Mouse (Mus musculus): ENCODE data around the gene D5Ertd579e. TPM values are rescaled to one million over a fixed set of nuclear protein-coding genes. Genes with fewer than 3 reads are reported as not detected.
A peak's percentile ranks its signal among the peaks of the same experiment; 100 is the strongest.

The D5Ertd579e gene
- 23.7 and 25.5 TPM in 2 replicates for polyA plus RNA-seq (2014; fragmentation: Nextera tagmentation; extraction: Ambion mirVana)

DNA sequence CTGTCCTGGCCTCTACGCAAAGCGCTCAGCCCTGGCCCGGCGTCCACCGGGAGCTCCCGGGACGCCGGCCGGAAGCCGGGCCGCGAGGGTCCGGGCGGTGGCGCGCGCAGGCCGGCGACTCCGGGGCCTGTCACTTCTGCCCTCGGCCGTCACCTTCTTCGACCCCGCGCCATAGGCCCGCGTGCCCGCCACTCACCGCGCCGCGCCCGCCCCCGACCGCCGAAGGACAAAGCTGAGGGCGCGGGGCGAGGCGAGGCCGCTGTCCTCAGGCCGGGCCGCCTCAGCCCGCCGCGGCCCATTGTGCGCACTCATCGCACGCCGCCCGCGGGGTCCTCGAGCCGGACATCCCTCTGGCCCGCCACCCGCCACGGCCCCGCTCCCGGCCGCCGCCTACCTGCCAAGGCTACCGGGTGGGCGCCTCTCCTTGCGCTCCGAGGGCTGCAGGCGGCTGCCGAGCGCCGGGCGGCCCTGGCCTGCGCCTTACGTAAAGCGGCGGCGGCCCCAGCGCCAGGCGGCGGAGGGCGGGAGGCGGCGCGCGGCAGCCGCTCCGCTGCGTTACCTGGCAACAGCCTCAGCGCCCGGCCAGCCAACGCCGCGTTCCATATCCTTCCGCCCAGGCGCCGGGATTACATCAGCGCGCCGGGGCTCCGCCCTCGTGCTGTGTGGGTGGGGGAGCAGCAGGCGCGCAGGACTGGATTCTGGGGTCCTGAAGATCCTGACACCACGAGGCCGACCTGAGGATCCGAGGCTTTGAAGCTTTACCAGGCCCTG, at the start of gene D5Ertd579e:
Gene D5Ertd579e, minus strand, starts transcription at position 564 of the 771 bp plus-strand sequence.
- under 1% methylated on average over 85 of the region's 104 CpGs for WGBS
- ATAC-seq (ENCODE audit: insufficient read depth) = peak; percentile 95
- peak within 1 kb of the TSS; percentile 84 for H3K9ac ChIP-seq

DNA sequence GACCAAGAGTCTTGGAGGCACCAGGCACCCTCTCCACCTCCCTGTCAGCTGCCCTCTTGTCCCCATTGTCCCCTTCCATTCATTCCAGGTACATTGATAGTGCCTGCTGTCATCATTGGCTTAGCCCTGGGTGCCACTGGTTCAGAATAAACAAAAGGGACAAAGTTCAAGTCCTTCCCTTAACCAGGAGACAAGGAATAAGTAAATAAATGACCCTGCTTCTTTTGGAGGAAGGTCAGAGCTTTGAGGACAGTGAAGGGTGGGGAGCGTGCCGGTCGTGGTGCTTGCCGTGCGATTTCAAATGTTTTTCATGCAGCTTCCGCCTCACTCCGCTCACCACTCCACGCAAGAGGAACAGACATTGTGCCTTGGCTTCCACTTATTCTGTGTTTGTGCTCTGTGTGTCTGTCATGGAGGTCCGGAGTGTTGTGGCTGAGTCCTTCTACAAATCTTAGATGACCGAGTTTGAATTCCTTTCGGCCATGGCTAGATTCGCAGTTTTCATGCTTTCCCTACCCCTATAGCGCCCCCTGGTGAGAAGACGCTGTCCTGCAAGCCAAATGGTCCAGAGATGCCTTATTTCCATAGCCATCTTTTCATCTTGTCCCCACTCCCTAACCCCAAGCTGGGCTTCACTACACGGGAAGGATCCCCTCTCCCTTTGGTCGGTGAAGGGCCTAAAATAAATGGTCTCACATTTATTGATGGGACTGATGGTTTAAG, 46.5 kb upstream of the D5Ertd579e start:
- H3K27ac ChIP-seq (ENCODE audit: low read depth) = no peak overlapping the region
- 0 out of 2 replicates have a peak, but pooled peaks have one; percentile 29 for ATAC-seq (ENCODE audit: insufficient read depth)
- no peak overlapping the region for H3K9ac ChIP-seq
- 34% methylated on average over 16 of the region's 16 CpGs for WGBS
- H3K4me1 ChIP-seq (ENCODE audit: insufficient read depth) = peaks cover 6% of the 10 kb centered on the region; the same call in 1 of the 2 replicates
- H3K9me3 ChIP-seq (ENCODE audit: low read depth, low read length) = no peaks in the 10 kb centered on the region
- H3K36me3 ChIP-seq (ENCODE audit: insufficient read depth) = no peaks in the 10 kb centered on the region
- peak; percentile 93 for TF ChIP-seq CTCF (IDR thresholded peaks at IDR 0.05; ENCODE audit: low read depth)
- no peak overlapping the region for H3K4me3 ChIP-seq (ENCODE audit: low read depth, low read length)
- peak overlapping the region; percentile 43 for H3K4me2 ChIP-seq
- no peaks in the 10 kb centered on the region for H3K27me3 ChIP-seq (ENCODE audit: insufficient read depth, low read length)
- DNase-seq = peak; percentile 87

More for the DNA sequence above, at the start of gene D5Ertd579e:
- Histone ChIP-seq H3K27ac (ENCODE audit: low read depth) (peak within 1 kb of the TSS; percentile 89), H3K36me3 (ENCODE audit: insufficient read depth) (no peaks in the 10 kb centered on the region), H3K27me3 (ENCODE audit: insufficient read depth, low read length) (0 out of 2 replicates have a peak, but pooled peaks cover 4% of the 10 kb centered on the region), H3K4me3 (ENCODE audit: low read depth, low read length) (peak within 1 kb of the TSS; percentile 74), H3K4me2 (peak within 1 kb of the TSS; percentile 65), H3K9me3 (ENCODE audit: low read depth, low read length) (no peaks in the 10 kb centered on the region), H3K4me1 (ENCODE audit: insufficient read depth) (peaks cover 4% of the 10 kb centered on the region; the same call in 1 of the 2 replicates)
- DNase-seq = peak; percentile 95
- no peak for TF ChIP-seq CTCF (IDR thresholded peaks at IDR 0.05; ENCODE audit: low read depth)

DNA sequence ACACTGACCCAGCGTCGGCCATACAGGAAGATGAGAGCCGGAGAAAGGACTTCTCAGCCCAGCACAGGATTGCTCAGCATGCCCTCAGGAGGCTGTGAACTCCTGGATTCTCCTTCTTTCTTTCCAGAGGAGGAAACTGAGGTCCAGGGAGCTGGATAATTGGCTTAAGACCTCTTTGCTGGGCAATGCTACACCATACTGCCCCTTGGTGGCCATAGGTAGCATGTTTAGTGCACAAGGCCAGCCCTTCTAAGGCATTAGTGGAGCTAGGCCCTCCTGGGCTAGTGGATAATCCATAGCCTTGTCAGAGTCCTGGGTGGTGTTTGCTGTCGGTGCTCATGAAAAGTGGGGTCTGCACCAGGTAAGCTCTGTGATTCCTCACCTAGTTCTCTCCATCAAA, 44.0 kb upstream of the D5Ertd579e start:
- Histone ChIP-seq H3K9me3 (ENCODE audit: low read depth, low read length) (no peaks in the 10 kb centered on the region), H3K27me3 (ENCODE audit: insufficient read depth, low read length) (no peaks in the 10 kb centered on the region), H3K36me3 (ENCODE audit: insufficient read depth) (no peaks in the 10 kb centered on the region), H3K9ac (no peak overlapping the region), H3K4me1 (ENCODE audit: insufficient read depth) (no peaks in the 10 kb centered on the region), H3K4me3 (ENCODE audit: low read depth, low read length) (no peak overlapping the region), H3K4me2 (no peak overlapping the region), H3K27ac (ENCODE audit: low read depth) (no peak overlapping the region)
- 53% methylated on average over 4 of the region's 4 CpGs for WGBS
- TF ChIP-seq CTCF (IDR thresholded peaks at IDR 0.05; ENCODE audit: low read depth) = peak; percentile 69
- DNase-seq = peak; percentile 58
- no peak for ATAC-seq (ENCODE audit: insufficient read depth)

DNA sequence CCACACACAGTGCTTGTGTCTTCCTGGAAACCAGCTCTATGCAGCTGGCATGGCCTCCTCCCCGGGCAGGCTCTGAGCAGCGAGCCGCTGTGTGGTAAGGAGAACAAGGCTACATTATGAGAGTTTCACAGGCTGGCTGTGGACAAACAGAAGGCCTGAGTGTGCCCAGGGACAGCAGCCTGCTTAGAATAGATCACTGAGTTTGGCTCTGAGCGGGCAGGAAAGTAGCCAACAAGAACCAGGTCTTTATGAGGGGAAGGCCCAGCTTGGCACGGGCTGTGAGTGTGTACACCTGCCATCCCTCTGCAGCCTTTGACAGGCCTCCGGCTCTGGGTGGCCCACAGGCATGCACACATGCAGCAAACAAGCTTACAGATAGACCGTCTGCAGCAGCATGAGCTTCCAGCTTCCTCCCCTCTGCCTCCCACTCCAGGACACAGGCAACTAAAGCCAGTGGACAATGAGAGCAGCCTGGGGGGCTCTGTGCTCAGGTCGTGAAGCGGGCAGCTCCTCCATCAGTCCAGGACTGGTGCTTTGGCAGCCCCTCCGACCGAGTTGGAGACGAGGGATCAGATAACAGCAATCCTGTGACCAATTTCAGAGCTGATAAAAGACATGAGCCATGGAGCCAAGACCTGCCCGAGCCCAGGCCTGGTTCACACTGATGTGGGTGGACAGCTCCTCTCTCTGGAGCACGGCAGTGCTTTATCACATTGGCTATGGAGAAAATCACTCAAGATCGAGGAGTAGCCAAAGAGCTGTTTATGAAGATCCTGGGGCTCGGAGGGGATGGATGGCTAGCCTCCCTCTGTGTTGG, 43.2 kb upstream of the D5Ertd579e start:
- WGBS = 40% methylated on average over 16 of the region's 16 CpGs
- H3K36me3 ChIP-seq (ENCODE audit: insufficient read depth) = no peaks in the 10 kb centered on the region
- ATAC-seq (ENCODE audit: insufficient read depth) = no peak

DNA sequence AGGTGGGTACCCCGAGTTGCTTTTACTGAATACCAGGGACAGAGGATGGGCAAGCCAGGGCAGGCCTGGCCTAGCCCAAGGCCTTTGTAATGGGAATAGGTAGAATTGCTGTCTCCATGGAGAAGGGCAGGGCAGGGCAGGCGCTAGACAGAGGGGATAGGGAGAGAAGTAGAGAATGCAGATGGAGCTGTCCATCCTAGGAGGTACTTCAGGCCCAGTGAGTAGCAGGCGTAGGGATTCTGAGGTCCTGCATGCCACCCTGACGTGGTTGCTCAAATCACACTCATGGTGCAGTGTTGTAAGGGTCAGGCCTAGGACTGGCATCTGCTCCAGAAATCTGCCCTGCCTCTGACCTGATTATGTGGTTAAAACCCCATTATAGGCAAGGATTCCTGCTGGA, 41.9 kb upstream of the D5Ertd579e start:
- ATAC-seq (ENCODE audit: insufficient read depth) = no peak
- no peak for TF ChIP-seq CTCF (IDR thresholded peaks at IDR 0.05; ENCODE audit: low read depth)
- whole genome bisulfite sequencing = 60% methylated on average over 4 of the region's 4 CpGs
- H3K36me3 ChIP-seq (ENCODE audit: insufficient read depth) = no peaks in the 10 kb centered on the region
- H3K4me3 ChIP-seq (ENCODE audit: low read depth, low read length) = no peak overlapping the region
- no peaks in the 10 kb centered on the region for H3K9me3 ChIP-seq (ENCODE audit: low read depth, low read length)
- H3K4me1 ChIP-seq (ENCODE audit: insufficient read depth) = no peaks in the 10 kb centered on the region
- no peak for DNase-seq
- H3K4me2 ChIP-seq = no peak overlapping the region
- no peaks in the 10 kb centered on the region; the same call in 1 of the 2 replicates for H3K27me3 ChIP-seq (ENCODE audit: insufficient read depth, low read length)
- H3K9ac ChIP-seq = no peak overlapping the region
- no peak overlapping the region for H3K27ac ChIP-seq (ENCODE audit: low read depth)

More for the DNA sequence above, 43.2 kb upstream of the D5Ertd579e start:
- Histone ChIP-seq H3K27ac (ENCODE audit: low read depth) (no peak overlapping the region), H3K4me1 (ENCODE audit: insufficient read depth) (no peaks in the 10 kb centered on the region), H3K27me3 (ENCODE audit: insufficient read depth, low read length) (no peaks in the 10 kb centered on the region), H3K4me3 (ENCODE audit: low read depth, low read length) (no peak overlapping the region), H3K9ac (no peak overlapping the region), H3K4me2 (no peak overlapping the region), H3K9me3 (ENCODE audit: low read depth, low read length) (no peaks in the 10 kb centered on the region)
- TF ChIP-seq CTCF (IDR thresholded peaks at IDR 0.05; ENCODE audit: low read depth) = no peak
- DNase-seq = no peak

DNA sequence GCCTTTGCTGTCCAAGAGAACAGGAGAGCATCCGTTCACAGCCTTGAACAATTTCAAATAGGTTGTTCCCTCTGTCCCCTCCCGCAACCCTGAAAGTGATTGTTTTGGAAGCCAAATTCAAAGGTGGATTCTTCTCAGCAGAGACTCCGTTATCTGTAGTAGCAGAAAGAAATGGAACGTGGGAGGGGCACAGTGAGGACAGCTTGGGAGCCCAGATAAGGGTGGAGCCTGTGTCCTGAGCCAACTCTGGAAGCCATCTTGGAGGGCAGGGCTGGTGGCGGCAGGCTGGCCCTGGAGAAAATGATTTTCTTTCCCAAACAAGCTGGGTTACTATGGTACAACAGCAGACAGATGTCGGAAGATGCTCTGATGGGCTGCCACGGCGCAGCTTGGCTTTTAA, 40.2 kb upstream of the D5Ertd579e start:
- Histone ChIP-seq H3K4me1 (ENCODE audit: insufficient read depth) (no peaks in the 10 kb centered on the region), H3K9me3 (ENCODE audit: low read depth, low read length) (no peaks in the 10 kb centered on the region), H3K4me3 (ENCODE audit: low read depth, low read length) (no peak overlapping the region), H3K27me3 (ENCODE audit: insufficient read depth, low read length) (no peaks in the 10 kb centered on the region; the same call in 1 of the 2 replicates), H3K4me2 (peak overlapping the region; percentile 23; the same call in 1 of the 2 replicates), H3K36me3 (ENCODE audit: insufficient read depth) (no peaks in the 10 kb centered on the region), H3K9ac (no peak overlapping the region), H3K27ac (ENCODE audit: low read depth) (no peak overlapping the region)
- DNase-seq (no peak), ATAC-seq (ENCODE audit: insufficient read depth) (no peak)
- WGBS = 66% methylated on average over 8 of the region's 8 CpGs
- no peak for TF ChIP-seq CTCF (IDR thresholded peaks at IDR 0.05; ENCODE audit: low read depth)
